Mouse (Mus musculus): ENCODE results near the gene Abcg5.

Abcg5 gene

DNA sequence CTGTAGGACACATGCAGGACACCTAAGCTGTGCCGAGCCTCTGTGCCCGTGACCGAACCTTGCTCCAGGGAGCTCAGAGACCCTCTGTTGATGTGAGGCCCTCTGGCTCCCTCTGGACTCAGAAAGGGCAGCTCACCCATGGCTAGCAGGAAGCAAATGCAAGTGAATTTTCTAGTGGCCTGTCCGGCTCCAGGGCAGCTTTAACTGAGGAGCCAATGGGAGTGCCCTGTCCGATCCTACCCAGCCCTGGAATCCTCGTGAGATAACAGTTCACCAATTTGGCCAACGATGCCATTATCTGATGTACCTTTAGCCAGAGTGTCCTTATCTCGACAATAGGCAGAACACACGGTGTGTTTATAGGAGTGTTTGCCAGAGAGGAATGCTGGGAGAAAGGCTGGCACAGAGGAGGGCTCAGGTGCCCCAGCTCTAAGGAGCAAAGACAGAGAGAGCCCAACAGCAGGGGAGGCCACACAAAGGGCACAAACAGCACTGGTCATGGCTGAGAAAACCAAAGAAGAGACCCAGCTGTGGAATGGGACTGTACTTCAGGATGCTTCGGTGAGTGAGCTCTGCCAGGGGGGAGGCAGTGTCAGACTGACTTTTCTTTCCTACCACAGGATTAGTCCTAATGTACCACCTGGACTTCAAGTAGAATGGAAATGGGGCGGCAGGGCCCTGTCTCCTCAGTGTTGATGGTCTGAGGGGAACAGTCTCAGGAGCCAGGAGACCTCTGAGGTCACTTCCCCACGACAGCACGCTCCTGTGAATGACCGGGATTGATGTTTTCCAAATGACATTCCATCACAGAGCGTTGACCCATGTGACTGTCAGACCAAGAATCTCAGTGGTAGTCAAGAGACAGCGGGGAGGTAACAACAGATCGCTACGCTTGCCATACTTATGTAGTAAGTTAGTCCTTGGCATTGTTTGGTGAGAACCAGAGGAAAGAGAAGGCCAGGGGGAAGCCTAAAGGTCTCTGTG, at the start of gene Abcg5:
Gene Abcg5, minus strand, starts transcription at position 278 of the 984 bp plus-strand sequence.
- WGBS: 91% methylated on average over 18 of the region's 18 CpGs

DNA sequence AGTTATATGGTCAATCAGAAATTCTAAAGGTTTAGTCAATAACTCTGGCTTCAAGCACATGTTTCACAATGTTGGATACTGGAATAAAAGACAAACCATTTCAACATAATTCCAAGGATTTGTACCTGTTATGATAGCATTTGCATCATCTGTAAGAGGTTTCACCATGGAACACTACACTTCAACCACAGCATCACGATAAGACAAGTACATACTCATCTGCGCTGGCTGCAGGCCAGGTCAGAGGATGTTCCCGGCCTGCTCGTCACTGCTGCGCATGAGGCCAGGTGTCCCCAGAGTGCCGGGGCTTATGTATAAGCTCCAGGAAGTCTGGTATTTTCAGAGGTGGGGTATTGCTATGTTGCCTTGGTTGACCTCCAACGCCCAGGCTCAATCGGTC, 49.8 kb upstream of the Abcg5 start:
- WGBS: 93% methylated on average over 8 of the region's 8 CpGs

DNA sequence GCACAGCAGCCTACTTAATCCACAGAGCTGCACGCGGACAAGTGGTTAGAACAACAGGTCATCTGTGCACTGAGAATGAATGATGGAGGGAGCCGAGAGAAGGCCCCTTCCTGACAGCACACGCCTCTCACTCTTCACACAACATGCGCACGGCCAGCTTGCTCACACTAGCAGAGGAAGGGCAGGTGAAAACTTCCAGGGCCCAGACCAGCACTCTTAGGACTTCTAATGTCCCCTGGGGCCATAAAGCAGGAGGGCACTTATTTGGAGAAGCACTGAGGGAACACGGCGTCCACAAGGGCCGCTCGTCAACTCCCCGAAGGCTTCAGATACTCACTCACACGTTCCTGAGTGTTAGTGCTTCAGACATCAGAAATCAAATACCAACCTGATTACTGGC, 48.5 kb upstream of the Abcg5 start:
- 92% methylated on average over 12 of the region's 12 CpGs for WGBS

DNA sequence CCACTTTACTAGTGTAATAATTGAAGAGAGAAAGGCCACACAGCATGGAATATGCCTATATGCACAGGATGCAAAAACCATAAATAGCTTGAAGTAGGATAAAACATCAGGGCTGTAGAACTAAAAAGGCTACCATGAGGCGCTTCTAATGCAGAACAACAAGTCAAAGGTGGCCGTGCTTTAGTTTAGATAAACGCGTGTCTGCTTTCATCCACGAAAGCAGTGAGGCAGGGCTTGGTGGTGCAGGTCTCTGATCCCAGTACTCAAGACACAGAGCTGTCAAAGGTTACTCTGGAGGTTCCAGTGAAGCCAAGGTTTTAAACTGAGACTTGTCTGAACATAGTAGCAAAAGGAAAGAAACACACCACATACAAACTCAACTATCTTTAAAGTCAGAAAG, 46.3 kb upstream of the Abcg5 start:
- WGBS: 80% methylated on average over 5 of the region's 5 CpGs

DNA sequence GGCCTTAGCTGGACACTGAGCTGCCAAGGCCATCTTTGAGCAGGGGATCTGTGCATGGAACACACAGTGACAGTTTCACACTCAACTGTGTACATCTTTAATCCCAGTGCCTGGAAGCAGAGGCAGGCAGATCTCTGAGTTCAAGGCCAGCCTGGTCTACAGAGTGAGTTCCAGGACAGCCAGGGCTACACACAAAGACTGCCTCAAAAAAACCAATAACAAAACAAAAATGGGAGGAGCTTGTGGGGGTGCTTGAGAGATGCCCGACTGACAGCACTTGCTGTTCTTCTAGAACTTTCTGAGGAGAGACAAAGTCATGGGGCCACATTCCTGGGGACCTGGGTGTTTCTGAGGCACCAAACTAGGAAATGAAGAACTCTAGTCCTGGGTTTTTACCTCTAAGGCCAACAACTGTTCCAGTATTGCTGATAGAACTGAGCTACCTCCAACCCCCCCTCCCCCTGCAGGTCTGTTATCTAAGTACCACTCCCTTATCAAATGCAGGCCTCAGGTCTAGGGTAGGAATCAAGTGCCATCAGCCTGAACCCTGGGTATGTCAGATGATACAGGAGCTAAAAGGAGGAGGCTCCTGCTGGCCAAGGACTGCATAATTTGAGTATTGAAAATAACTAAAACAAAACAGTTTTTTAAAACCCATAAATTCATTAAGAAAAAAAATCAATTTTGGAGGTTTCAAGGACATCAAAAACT, 45.5 kb upstream of the Abcg5 start:
- 73% methylated on average over 1 of the region's 1 CpGs for WGBS

DNA sequence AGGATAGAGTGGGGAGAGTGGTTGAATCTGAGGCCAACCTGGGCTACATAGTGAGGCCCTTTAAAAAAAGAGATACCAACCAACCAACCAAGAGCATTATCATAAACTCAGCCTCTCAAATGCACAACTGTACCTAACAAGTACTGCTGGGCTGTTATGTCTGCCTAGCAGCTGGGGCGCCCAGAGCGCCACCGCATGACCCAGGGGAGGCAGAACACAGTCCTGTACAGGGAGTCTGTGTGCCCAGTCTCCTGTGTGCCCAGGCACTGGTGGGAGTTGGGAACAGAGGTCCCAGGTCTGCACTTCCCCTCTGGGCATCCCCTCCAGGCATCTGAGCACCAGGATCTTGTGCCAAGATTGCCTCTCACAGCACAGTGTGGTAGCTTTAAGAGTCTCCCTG, 42.4 kb upstream of the Abcg5 start:
- WGBS: 100% methylated on average over 3 of the region's 3 CpGs

DNA sequence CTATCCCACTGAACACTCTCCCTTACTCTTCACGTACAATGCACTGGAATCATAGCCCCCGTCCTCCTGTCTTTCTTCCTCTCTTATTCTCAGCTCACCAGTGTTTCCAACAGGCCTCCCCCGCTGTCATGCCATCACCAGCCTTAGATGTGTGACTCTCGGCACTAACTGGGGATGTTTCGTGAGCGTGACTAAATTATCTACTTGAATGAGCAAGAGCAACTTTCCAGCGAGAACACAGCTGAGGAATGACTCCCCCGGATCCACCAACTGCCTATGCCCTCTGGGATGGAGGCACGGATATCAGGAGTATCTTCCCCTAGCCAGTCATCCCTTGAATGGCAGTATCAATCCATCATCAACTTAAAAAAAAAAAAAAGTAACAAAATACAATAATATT, 41.2 kb upstream of the Abcg5 start:
- WGBS: 71% methylated on average over 9 of the region's 9 CpGs

DNA sequence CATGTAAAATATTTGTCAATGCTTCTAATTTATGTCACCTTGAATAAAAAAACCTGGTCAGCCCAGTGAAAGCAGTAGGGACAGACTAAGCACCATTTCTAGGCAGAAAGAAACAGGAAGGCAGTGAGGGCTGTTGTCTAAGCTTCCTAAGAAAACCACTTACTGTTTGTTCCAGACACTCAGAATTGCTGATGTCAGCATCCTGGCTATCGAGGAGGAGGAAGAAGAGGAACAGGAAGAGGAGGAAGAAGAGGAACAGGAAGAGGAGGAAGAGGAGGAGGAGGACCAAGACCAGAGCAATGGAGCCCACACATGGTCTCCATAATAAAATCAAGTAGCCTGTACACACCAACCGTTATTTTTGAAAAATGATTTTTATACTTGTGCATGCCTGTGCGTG, 36.3 kb upstream of the Abcg5 start:
- WGBS: 84% methylated on average over 3 of the region's 3 CpGs

DNA sequence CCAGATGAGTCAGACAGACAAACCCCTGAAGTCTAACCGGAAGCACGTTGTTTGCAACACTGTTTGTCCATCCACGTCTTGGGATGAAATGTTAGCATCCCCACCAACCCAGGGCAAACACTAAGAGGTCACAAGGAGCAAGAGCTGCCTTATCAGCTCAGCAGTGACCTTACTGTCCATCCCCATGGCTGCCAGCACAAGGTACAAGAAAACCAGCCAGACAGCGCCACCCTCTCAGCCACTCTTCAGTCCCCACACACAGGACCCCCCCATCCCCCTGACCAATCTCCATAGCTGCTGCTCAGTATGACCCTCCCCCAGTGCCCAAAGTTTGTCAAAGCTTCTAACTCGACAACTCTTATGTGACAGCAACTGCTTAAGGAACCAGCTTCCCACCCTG, 34.6 kb upstream of the Abcg5 start:
- WGBS: 84% methylated on average over 5 of the region's 5 CpGs

DNA sequence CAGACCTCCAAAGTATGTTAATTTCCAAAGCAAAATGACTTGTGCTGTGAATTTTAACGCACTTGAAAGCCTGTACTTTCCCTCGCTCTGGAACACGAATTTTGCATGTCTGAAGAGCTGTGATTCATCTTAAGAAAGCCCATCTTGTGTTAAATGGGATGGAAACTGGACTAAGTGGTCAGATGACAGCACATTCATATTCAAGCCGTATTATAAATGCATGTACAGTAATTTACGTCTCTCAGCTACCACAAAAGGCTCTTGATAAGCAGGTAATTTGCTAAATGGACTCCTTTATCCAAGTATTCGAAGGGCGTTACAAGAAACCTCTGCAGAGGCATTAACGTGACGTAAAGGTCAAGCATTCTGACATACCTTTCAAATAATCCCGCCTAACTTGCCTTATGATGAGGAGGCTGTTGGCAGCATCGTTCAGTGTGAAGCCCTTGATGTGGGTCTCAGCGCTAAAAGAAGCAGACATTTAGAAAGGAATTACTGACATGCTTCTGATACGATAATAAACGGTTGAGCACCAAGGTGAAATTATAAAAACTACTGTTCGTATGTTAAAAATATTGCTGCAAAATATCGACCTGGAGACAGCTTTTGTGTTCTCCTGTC, 33.6 kb upstream of the Abcg5 start:
- WGBS: 84% methylated on average over 16 of the region's 16 CpGs

DNA sequence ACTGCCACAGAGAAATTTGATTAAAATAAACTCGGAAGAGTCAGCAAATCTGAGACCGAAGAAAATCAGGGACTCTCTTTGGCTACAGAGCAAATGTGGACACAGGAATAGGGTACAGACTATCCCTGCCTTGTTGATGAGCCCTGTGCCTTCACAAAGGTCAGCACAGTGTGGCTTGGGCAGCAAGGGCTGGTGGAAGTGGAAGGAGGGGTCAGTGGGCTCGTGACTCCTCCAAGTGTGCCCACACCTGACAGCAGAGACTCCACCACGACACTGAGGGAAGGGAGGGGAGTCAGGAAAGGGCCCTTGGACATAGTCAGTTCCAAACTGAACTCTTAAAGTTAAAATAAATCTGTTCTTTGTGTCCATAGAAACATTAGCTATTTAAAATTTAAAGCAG, 32.1 kb upstream of the Abcg5 start:
- 65% methylated on average over 4 of the region's 4 CpGs for WGBS

DNA sequence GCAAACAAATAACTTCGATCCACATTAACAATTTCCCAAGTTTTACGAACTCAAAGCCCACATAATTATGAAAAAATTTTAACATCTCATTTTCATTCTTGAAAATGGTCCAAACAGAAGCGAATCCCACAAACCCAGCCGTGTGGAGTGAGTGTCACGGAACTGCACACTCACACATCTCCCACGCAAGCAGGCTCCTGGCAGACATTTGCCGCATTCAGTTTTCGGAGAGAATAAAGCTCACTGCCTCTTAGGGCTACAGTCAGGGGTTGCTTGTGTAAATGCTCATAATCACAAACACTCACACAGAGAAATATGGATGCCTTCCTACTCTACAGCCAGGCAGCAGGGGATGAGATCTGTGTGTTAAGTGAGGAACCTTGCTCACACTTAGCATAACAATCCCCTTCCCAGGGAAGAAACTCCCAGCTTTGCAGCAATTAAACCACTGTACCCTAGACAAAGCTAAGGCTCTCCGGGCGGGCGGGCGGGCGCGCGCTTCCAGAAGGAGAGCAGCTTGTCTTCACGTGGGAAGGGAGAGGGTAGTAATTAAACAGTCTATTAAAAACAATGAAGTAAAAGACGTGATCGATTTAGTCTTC, 30.9 kb upstream of the Abcg5 start:
- 44% methylated on average over 18 of the region's 18 CpGs for WGBS

DNA sequence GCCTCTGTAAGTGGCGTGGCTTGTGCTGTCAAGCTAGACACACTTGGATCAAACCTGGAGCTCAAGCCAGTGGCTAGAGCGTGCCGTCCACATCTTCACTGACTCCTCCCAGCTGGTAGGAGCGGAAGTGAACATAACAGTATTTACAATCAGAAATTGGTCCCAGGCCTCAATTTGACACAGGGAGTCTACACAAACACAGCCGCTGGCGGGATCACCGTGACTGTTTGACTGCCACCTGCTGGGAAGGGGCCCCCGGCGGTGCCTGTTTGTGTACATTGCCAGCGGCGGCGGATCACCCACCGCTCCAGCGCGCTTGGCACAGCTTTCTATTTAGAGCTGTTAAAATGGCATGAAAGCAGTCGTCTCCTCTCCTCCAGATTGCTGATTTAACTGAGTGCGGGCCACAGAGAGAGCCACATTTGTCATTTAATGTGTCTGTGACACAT, 26.6 kb upstream of the Abcg5 start:
- 33% methylated on average over 17 of the region's 17 CpGs for WGBS

DNA sequence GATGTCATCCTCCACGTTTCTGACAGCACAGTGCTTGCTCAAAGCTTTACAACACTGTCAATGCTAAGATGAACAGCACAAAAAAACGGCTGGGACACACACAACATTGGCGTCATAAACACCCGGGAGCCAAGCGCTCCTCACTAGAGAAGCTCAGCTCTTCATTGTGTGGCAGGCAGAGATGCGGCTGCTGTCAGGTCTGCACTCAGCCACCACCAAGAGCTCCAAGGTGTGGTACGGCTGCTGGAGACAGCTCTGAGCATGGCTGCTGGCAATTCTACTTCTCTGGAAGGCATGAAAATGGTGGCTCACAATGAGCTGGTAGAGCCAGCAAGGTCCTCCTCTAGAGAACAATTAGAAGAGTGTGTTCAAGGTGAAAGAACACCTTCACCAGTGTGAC, 26.0 kb upstream of the Abcg5 start:
- WGBS: 75% methylated on average over 7 of the region's 7 CpGs

DNA sequence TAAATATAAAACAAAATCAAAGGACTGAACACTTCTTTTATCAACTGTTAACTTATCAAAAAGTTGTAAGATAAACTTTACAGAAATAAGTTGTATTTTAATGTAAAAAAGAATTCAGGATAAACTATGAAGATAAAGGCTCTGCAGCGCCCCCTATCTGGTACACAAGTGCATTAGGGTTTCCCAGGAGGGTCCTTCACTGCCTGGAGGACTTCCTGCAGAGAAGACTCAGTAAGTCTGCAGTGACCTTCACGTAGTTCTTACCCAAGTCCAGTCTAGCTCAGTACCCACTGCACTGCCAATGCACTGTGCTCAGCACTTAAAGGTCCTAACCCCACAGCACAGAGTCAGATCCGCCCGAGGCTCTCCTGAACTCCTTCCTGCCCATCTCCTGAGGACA, 24.6 kb upstream of the Abcg5 start:
- WGBS: 79% methylated on average over 4 of the region's 4 CpGs

DNA sequence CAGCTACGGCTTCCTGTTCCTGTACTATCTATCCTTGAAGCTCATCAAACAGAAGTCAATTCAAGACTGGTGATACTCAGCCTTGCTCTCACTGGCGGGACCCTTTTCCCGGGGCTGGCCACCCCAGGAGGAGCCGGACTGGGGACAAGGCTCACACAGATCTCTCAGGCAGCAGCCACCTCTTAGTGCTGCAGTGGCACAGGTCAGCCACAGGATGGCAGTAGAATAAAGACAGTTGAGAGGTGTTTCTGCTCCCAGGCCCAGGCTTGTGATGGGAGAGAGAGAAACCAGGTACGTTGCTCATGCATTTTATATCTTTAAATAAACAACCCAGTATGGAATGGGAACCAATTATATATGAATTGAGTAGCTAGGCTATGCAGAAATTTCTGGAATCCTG, 15.9 kb upstream of the Abcg5 start:
- 24% methylated on average over 5 of the region's 5 CpGs for WGBS

DNA sequence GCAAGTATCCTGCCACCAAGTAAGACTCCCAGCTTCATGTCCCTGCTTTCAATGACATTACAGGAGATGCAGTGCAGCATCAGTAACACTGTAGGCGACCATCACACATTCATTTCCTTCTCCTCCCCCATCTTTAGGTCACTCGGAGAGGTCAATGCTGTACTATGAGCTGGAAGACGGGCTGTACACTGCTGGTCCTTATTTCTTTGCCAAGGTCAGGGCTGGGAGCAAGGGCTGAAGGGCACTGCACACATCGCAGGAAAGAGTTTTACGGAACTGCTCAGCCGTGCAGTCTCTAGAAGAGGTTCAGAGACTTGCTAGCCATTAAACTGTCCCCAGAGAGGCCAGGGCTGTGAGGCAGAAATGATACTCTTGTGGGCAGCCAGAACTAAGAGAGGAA, 13.7 kb upstream of the Abcg5 start:
- 81% methylated on average over 6 of the region's 6 CpGs for WGBS

DNA sequence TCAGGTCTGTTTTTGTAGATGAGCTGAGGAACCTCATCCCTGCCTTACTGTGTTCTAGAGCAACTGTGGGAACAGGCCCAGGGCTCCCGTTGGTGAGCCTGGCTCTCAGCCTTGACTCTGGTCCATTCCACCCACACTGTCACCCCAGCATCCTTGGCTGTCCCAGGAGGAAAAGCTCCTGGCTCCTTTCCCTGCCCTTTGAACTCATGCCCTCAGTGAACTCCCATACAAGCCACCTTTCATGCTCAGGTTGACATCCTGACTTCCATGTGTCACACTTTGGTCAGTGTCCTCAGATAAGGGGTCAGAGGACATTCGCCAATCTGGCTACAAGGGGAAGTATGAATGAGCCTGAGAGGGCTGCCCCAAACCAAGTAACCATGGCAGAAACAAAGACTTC, 10.9 kb upstream of the Abcg5 start:
- 71% methylated on average over 2 of the region's 2 CpGs for whole genome bisulfite sequencing

DNA sequence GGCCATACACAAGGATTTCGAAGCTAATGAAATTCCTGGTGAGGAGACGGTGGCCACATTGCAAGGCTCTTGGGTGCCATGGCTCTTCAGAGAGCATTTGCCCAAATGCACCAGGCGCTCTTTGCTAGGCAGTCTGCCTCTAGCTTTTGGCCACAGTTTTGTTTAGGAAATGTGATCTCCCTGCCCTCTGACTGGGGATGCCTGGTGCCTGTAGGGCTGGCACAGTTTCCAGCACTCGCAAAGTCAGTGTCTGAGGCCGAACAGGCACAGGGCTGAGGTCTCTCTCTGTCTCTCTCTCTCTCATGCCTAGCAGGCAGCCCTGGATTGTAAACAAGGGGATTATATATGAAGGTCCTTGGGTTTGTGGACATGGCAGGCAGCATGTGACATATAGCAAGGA, 7.3 kb upstream of the Abcg5 start:
- WGBS: 85% methylated on average over 5 of the region's 5 CpGs

DNA sequence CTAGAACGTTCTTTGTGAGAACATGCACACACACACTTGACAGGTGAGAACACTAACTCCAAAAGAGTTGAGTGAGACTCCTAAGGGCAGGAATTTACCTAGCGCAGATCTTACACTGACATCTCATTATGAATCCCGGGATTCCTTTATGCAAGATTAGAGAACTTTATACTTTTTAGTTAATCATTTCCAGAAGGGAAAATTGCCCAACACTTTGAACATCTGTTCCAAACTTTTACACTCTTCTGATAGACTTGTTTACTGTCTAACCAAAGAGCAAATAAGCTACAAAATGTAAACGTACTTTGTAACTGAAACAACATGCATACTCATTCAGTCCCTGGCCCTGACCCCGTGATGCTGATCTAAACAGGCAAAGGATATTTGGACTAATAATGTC, 6.5 kb upstream of the Abcg5 start:
- 89% methylated on average over 5 of the region's 5 CpGs for WGBS

DNA sequence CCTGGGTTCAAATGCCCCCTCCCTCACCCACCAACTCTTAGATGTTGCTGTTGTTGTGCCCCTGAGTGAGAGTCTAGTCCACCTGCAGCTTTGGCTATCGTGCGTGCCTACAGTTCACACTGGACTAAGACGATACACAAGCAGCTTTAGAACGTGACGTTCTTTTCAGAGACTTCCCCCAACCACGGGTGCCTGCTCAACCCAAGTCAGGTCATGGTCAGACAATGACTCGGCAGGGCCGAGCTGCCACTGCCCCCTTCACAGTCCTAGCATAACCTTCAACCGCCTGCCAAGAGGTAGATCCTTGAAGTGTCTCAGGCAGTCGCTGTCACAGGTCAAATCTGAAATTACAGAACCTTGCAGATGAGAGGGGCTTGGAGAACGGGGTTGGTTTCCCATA, 6.0 kb upstream of the Abcg5 start:
- WGBS: 93% methylated on average over 11 of the region's 11 CpGs

DNA sequence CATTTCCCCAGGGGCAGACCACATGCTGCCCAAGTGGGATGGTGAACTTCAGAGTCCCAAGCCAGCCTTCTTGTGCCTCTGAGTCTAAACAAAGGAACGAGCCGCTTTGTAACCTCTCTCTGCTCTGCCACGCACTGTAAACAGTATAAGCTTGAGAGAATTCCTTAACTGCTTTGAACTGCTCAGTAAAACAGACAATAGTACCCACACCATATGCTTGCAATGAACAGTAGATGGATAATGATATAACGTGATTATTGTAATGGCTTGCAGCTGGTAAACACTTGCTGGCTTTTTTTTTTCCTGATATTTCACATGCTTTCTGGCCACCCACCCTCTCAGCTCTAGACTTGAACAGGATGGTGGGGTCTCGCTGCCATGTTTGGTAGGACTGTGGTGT, 5.2 kb upstream of the Abcg5 start:
- 84% methylated on average over 5 of the region's 5 CpGs for WGBS

Data from cerebral cortex, adult 2 months (tissue).